Mouse (Mus musculus): ENCODE measurements around the gene Smg6. TPM values are rescaled to one million over a fixed set of nuclear protein-coding genes. Genes with fewer than 3 reads are reported as not detected.

Smg6 gene
- total and polyA plus RNA-seq, 2 experiments from 2014 or later, result 9.6 to 25.8 TPM

- H3K27me3 ChIP-seq (ENCODE audit: insufficient read depth, low read length), result peaks cover 32% of the 10 kb centered on the region
- peak overlapping the region; percentile 47 for H3K4me3 ChIP-seq (ENCODE audit: low read depth, low read length)
- no peak overlapping the region for H3K27ac ChIP-seq (ENCODE audit: low read depth, low read length)
- 0 out of 2 replicates have a peak overlapping the region, but pooled peaks have one; percentile 52 for H3K9ac ChIP-seq
- H3K4me2 ChIP-seq (ENCODE audit: low read depth), result peak overlapping the region; percentile 73
- peak; percentile 79 for TF ChIP-seq CTCF (IDR thresholded peaks at IDR 0.05; ENCODE audit: low read depth)
- H3K9me3 ChIP-seq (ENCODE audit: low read length), result no peaks in the 10 kb centered on the region
- peaks cover 23% of the 10 kb centered on the region; the same call in 1 of the 2 replicates for H3K4me1 ChIP-seq (ENCODE audit: insufficient read depth)
- H3K36me3 ChIP-seq (ENCODE audit: insufficient read depth), result no peaks in the 10 kb centered on the region
- DNase-seq (peak; percentile 76), ATAC-seq (peak; percentile 59)
- 20% methylated on average over 13 of the region's 13 CpGs for WGBS
Measured at GRCm38 (mm10) chr11:75192336-75193214, 267.0 kb downstream of the Smg6 start.

DNA sequence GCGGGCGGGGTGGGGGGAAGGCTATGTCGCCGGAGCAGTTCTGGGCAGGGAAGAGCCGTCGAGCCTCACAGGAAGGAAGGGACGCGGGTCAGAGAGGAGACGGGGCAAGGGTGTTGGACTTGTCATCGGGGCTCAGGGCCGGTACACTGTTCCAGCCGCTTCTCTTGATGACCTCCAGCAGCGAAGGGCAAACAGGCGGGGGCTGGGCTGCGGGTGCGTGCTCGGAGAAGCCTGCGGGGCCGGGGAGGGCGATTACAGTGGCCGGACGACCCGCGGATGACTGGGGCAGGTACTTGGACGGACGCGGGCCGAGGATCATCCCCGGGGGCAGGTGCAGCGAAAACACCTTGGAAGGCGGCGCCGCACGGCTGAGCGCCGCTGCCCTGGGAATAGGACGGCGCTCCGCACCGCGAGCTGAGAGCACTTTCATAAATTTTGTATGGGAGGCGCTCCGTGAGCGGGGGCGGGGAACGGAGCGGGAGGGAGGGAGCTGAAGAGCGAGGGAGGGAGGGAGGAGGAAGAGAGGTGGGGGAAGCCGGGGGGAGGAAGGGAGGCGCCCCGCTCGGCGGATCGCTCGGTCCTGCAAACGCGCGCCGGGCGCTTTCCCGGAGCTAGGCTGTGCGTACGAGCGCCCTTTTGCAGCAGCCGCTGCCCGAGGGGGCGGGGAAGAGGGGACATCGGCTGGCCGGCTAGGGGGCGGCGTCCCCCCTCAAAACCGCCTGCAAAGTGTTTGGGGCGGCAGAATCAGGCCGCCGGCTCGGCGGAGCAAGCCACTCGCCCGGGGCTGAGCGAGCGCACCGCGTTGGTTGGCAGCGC lies 267.8 kb downstream of the Smg6 start, which contains the start of gene Rtn4rl1:
Gene Rtn4rl1, plus strand, starts transcription at position 528 of the 816 bp plus-strand sequence.
- H3K27ac ChIP-seq (ENCODE audit: low read depth, low read length), result no peak within 1 kb of the TSS
- H3K36me3 ChIP-seq (ENCODE audit: insufficient read depth), result no peaks in the 10 kb centered on the region
- H3K4me2 ChIP-seq (ENCODE audit: low read depth), result peak within 1 kb of the TSS; percentile 73
- peaks cover 32% of the 10 kb centered on the region for H3K27me3 ChIP-seq (ENCODE audit: insufficient read depth, low read length)
- peaks cover 23% of the 10 kb centered on the region; the same call in 1 of the 2 replicates for H3K4me1 ChIP-seq (ENCODE audit: insufficient read depth)
- no peaks in the 10 kb centered on the region for H3K9me3 ChIP-seq (ENCODE audit: low read length)
- H3K4me3 ChIP-seq (ENCODE audit: low read depth, low read length), result peak within 1 kb of the TSS; percentile 47
- WGBS, result under 1% methylated on average over 78 of the region's 84 CpGs
- peak within 1 kb of the TSS; percentile 52 for H3K9ac ChIP-seq
- ATAC-seq (peak; percentile 38; the same call in 1 of the 2 replicates), DNase-seq (peak; percentile 76)
- TF ChIP-seq CTCF (IDR thresholded peaks at IDR 0.05; ENCODE audit: low read depth), result no peak

DNA sequence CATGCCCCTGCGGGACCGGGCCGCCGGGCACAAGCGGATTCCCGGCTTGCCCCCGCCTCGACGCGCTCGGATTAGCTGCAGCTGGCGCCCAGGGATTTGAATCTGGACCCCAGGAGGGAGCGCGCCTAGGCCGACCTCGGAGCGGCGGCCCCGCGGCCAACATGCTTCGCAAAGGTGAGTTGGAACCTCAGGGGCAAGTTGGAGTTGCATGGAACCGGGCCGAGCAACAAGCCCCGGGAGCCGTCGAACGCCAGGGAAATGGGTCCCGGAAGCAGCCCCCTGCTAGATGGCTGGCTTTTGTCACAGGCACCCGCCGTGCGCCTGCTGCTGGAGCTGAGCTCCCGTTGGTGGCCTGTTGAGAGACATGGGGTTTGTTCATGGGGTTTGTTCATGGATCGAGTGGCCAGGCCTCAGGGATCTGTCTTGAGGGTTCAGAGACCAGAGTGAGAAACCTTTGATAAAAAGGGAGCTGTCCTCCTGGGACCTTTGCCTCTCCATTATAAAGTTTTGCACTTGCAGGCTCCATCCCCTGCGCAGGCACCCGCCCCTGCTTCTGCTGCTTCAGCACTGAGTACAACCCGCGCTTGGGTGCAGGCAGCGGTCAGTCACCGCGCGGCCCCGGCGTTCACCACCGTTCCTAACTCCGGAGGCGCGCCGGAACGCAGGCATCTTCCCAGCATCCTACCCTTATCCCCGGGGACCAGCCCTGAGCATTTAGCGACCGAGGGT lies 268.7 kb downstream of the Smg6 start:
- DNase-seq (peak; percentile 46), ATAC-seq (no peak)
- Histone ChIP-seq H3K9me3 (ENCODE audit: low read length) (no peaks in the 10 kb centered on the region), H3K4me1 (ENCODE audit: insufficient read depth) (peaks cover 20% of the 10 kb centered on the region; the same call in 1 of the 2 replicates), H3K4me3 (ENCODE audit: low read depth, low read length) (peak overlapping the region; percentile 47), H3K27ac (ENCODE audit: low read depth, low read length) (no peak overlapping the region), H3K27me3 (ENCODE audit: insufficient read depth, low read length) (peaks cover 32% of the 10 kb centered on the region), H3K9ac (peak overlapping the region; percentile 52), H3K36me3 (ENCODE audit: insufficient read depth) (no peaks in the 10 kb centered on the region), H3K4me2 (ENCODE audit: low read depth) (peak overlapping the region; percentile 73)
- 1% methylated on average over 52 of the region's 52 CpGs for WGBS
- no peak for TF ChIP-seq CTCF (IDR thresholded peaks at IDR 0.05; ENCODE audit: low read depth)

DNA sequence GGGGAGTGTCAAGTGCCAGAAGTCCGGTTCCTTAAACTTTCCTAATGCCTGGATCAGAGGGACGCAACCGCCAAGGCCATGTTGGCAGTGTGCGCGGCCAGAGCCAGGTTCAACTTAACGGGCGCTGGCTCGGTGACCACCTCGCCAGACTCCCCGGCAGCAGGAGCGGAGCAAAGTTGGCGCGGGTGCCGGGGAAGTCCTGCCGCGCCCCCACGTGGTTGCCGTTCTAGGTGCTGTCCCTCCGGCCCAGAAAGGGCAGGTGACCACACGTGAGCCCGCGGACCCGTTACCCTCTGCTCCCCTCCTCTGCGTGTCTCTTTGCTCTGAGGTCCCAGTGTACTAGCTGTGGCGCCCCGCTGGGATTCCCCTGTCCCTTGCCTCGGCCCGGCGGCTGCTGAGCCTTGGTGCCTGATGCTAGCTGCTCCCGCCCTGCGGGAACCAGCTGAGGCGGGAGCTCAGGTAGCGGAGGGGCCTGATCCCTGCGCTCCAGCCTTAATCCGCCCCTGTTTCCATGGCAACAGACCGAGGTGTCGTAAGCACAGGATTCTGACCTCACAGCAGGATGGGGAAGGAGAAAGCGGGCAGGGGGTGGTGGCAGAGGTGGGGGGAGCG lies 269.3 kb downstream of the Smg6 start:
- DNase-seq, result peak; percentile 73
- no peak overlapping the region for H3K27ac ChIP-seq (ENCODE audit: low read depth, low read length)
- peaks cover 32% of the 10 kb centered on the region for H3K27me3 ChIP-seq (ENCODE audit: insufficient read depth, low read length)
- peak overlapping the region; percentile 73 for H3K4me2 ChIP-seq (ENCODE audit: low read depth)
- H3K4me1 ChIP-seq (ENCODE audit: insufficient read depth), result peaks cover 14% of the 10 kb centered on the region; the same call in 1 of the 2 replicates
- peak overlapping the region; percentile 47 for H3K4me3 ChIP-seq (ENCODE audit: low read depth, low read length)
- ATAC-seq, result peak; percentile 21; the same call in 1 of the 2 replicates
- no peaks in the 10 kb centered on the region for H3K9me3 ChIP-seq (ENCODE audit: low read length)
- H3K9ac ChIP-seq, result peak overlapping the region; percentile 52
- under 1% methylated on average over 39 of the region's 39 CpGs for WGBS
- peak; percentile 36; the same call in 1 of the 2 replicates for TF ChIP-seq CTCF (IDR thresholded peaks at IDR 0.05; ENCODE audit: low read depth)
- no peaks in the 10 kb centered on the region for H3K36me3 ChIP-seq (ENCODE audit: insufficient read depth)

GRCm38 (mm10) chr11:75196131-75196530 lies 270.5 kb downstream of the Smg6 start:
- no peak for TF ChIP-seq CTCF (IDR thresholded peaks at IDR 0.05; ENCODE audit: low read depth)
- no peak for ATAC-seq
- no peaks in the 10 kb centered on the region for H3K36me3 ChIP-seq (ENCODE audit: insufficient read depth)
- no peak for DNase-seq
- H3K9me3 ChIP-seq (ENCODE audit: low read length), result no peaks in the 10 kb centered on the region
- H3K27ac ChIP-seq (ENCODE audit: low read depth, low read length), result no peak overlapping the region
- H3K4me3 ChIP-seq (ENCODE audit: low read depth, low read length), result no peak overlapping the region
- WGBS, result 53% methylated on average over 6 of the region's 6 CpGs
- H3K27me3 ChIP-seq (ENCODE audit: insufficient read depth, low read length), result peaks cover 32% of the 10 kb centered on the region
- H3K4me2 ChIP-seq (ENCODE audit: low read depth), result peak overlapping the region; percentile 73
- H3K4me1 ChIP-seq (ENCODE audit: insufficient read depth), result peaks cover 11% of the 10 kb centered on the region; the same call in 1 of the 2 replicates
- no peak overlapping the region for H3K9ac ChIP-seq

DNA sequence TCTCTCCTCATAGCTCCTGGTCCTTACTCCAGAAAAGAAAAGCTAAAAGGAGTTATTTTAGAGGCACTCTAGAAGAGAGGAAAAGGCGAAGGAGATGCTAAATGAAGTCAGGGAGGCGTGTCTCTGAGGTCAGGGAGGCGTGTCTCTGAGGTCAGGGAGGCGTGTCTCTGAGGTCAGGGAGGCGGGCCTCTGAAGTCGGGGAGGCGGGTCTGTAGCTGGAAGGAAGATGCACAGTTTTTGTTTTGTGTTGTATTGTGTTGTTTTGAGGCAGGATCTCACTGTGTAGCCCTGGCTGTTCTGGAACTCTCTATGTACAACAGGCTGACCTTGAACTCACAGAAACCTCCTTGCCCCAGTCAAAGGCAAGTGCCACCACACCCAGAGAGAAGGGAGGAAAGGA lies 272.3 kb downstream of the Smg6 start:
- TF ChIP-seq CTCF (IDR thresholded peaks at IDR 0.05; ENCODE audit: low read depth), result no peak
- 39% methylated on average over 7 of the region's 7 CpGs for WGBS
- no peaks in the 10 kb centered on the region for H3K9me3 ChIP-seq (ENCODE audit: low read length)

More for the DNA sequence above, 272.3 kb downstream of the Smg6 start:
- Histone ChIP-seq H3K36me3 (ENCODE audit: insufficient read depth) (no peaks in the 10 kb centered on the region), H3K9ac (no peak overlapping the region), H3K27me3 (ENCODE audit: insufficient read depth, low read length) (peaks cover 31% of the 10 kb centered on the region), H3K27ac (ENCODE audit: low read depth, low read length) (no peak overlapping the region), H3K4me2 (ENCODE audit: low read depth) (no peak overlapping the region), H3K4me1 (ENCODE audit: insufficient read depth) (peaks cover 11% of the 10 kb centered on the region; the same call in 1 of the 2 replicates), H3K4me3 (ENCODE audit: low read depth, low read length) (no peak overlapping the region)
- DNase-seq (no peak), ATAC-seq (no peak)
